Mouse (Mus musculus) kidney, adult 18-20 months (tissue): ENCODE results near the gene Wdr90.

Source experiments
- DNase-seq: peaks from one replicate; pipeline ENCODE4 v3.0.0; 2021

Gene Wdr90

GRCm38 (mm10) chr17:25843636-25844395 is 17.5 kb downstream of the Wdr90 start:
- no peak for DNase-seq

GRCm38 (mm10) chr17:25843122-25843521 is 18.2 kb downstream of the Wdr90 start:
- no peak for DNase-seq

GRCm38 (mm10) chr17:25842509-25842908 is 18.8 kb downstream of the Wdr90 start:
- no peak for DNase-seq

- DNase-seq, result no peak
These were observed 20.0 kb downstream of the Wdr90 start, which contains the start of gene Gm20683 for GRCm38 (mm10) chr17:25841117-25841880. Gm20683 (minus strand) TSS chr17:25841763.

- DNase-seq, result no peak
These were observed 20.8 kb downstream of the Wdr90 start for GRCm38 (mm10) chr17:25840519-25840918.

GRCm38 (mm10) chr17:25839455-25840235 is 21.7 kb downstream of the Wdr90 start:
- peak; percentile 59 for DNase-seq

- no peak for DNase-seq
These were observed 22.4 kb downstream of the Wdr90 start for GRCm38 (mm10) chr17:25838904-25839303.

- no peak for DNase-seq
These were observed 23.8 kb downstream of the Wdr90 start for GRCm38 (mm10) chr17:25837533-25837932.

- DNase-seq, result peak; percentile 74
These were observed 24.3 kb downstream of the Wdr90 start, which contains the start of gene Rhbdl1 for GRCm38 (mm10) chr17:25837076-25837410. Rhbdl1 (minus strand) TSS chr17:25837295.

GRCm38 (mm10) chr17:25836397-25837075 is 24.8 kb downstream of the Wdr90 start:
- DNase-seq, result peak; percentile 61

GRCm38 (mm10) chr17:25835816-25836215 is 25.5 kb downstream of the Wdr90 start:
- peak; percentile 40 for DNase-seq

- DNase-seq, result no peak
These were observed 26.0 kb downstream of the Wdr90 start for GRCm38 (mm10) chr17:25835301-25835700.

GRCm38 (mm10) chr17:25834595-25835222 is 26.6 kb downstream of the Wdr90 start:
- no peak for DNase-seq

- DNase-seq, result peak; percentile 75
These were observed 27.2 kb downstream of the Wdr90 start for GRCm38 (mm10) chr17:25833961-25834594.

- DNase-seq, result peak; percentile 97
These were observed 28.0 kb downstream of the Wdr90 start, which contains the start of gene Stub1 for GRCm38 (mm10) chr17:25833291-25833663. Stub1 (minus strand) TSS chr17:25833404.

- peak; percentile 100 for DNase-seq
These were observed 28.6 kb downstream of the Wdr90 start for GRCm38 (mm10) chr17:25832436-25833290.

- peak; percentile 31 for DNase-seq
These were observed 29.6 kb downstream of the Wdr90 start for GRCm38 (mm10) chr17:25831451-25832281.

- DNase-seq, result no peak
These were observed 30.4 kb downstream of the Wdr90 start for GRCm38 (mm10) chr17:25830806-25831431.

GRCm38 (mm10) chr17:25830200-25830753 is 31.0 kb downstream of the Wdr90 start:
- DNase-seq, result no peak
